Mouse (Mus musculus): ENCODE results near the gene Sh3bp2. TPM values are rescaled to one million over a fixed set of nuclear protein-coding genes. Genes with fewer than 3 reads are reported as not detected.

Sh3bp2 gene
- total and polyA plus RNA-seq, 2 experiments from 2014 or later = 21.8 to 43.7 TPM

GRCm38 (mm10) chr5:34514218-34514566, 11.4 kb upstream of the Sh3bp2 start:
- Histone ChIP-seq H3K4me3 (ENCODE audit: low read depth, low read length) (peak overlapping the region; percentile 60), H3K27me3 (ENCODE audit: insufficient read depth, low read length) (no peaks in the 10 kb centered on the region), H3K36me3 (ENCODE audit: insufficient read depth) (no peaks in the 10 kb centered on the region), H3K4me2 (ENCODE audit: low read depth) (peak overlapping the region; percentile 96), H3K27ac (ENCODE audit: low read depth, low read length) (no peak overlapping the region), H3K9me3 (ENCODE audit: low read length) (no peaks in the 10 kb centered on the region), H3K9ac (peak overlapping the region; percentile 68; the same call in 1 of the 2 replicates), H3K4me1 (ENCODE audit: insufficient read depth) (no peaks in the 10 kb centered on the region)
- WGBS = 23% methylated on average over 7 of the region's 7 CpGs
- TF ChIP-seq CTCF (IDR thresholded peaks at IDR 0.05; ENCODE audit: low read depth) = no peak
- DNase-seq = no peak
- ATAC-seq = no peak

DNA sequence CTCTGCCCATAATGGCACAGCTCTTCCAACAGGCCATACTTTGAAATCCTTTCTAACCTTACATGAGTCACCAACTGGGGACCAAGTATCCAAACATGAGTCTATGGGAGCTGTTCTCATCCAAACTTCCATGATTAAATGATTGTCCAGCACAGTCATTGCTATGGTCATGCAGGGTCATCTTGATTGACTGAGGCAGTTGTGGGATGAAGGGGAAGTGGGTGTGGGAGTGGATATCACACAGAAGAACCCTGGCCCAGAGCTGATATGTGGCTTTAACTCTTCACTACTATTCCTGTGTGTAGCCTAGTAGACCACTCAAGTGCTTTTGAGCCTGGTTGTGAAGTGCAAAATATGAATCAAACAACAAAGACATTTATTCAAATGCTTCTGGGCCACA, 10.5 kb upstream of the Sh3bp2 start:
- no peaks in the 10 kb centered on the region for H3K36me3 ChIP-seq (ENCODE audit: insufficient read depth)
- H3K4me3 ChIP-seq (ENCODE audit: low read depth, low read length) = no peak overlapping the region
- no peaks in the 10 kb centered on the region for H3K9me3 ChIP-seq (ENCODE audit: low read length)
- no peak overlapping the region for H3K4me2 ChIP-seq (ENCODE audit: low read depth)
- no peak for TF ChIP-seq CTCF (IDR thresholded peaks at IDR 0.05; ENCODE audit: low read depth)
- H3K9ac ChIP-seq = no peak overlapping the region
- H3K27me3 ChIP-seq (ENCODE audit: insufficient read depth, low read length) = no peaks in the 10 kb centered on the region
- no peak overlapping the region for H3K27ac ChIP-seq (ENCODE audit: low read depth, low read length)
- H3K4me1 ChIP-seq (ENCODE audit: insufficient read depth) = no peaks in the 10 kb centered on the region
- ATAC-seq (no peak), DNase-seq (no peak)

DNA sequence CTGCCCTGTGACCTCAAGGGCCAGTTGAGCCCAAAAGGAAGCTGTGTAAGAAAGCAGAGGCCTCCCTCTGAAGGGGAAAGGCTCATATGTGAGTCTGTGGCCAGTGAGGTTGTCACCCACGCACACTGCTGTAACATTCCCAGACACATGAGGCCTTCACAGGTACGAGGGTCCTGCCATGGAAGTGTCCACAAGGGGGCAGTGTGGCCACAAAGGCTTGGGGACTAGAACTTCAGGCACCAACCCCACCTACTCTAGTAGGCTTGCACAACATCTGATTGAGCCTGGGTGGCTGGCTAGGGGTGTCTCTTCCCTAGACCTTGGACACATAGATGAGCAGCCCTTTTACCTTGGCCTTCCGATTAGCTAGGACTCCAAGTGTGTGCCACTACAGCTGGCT, 7.7 kb upstream of the Sh3bp2 start:
- Histone ChIP-seq H3K27ac (ENCODE audit: low read depth, low read length) (no peak overlapping the region), H3K4me3 (ENCODE audit: low read depth, low read length) (no peak overlapping the region), H3K4me1 (ENCODE audit: insufficient read depth) (no peaks in the 10 kb centered on the region), H3K27me3 (ENCODE audit: insufficient read depth, low read length) (no peaks in the 10 kb centered on the region), H3K36me3 (ENCODE audit: insufficient read depth) (no peaks in the 10 kb centered on the region), H3K9me3 (ENCODE audit: low read length) (no peaks in the 10 kb centered on the region), H3K4me2 (ENCODE audit: low read depth) (no peak overlapping the region), H3K9ac (no peak overlapping the region)
- WGBS = 21% methylated on average over 3 of the region's 3 CpGs
- peak; percentile 49 for DNase-seq
- ATAC-seq = no peak
- TF ChIP-seq CTCF (IDR thresholded peaks at IDR 0.05; ENCODE audit: low read depth) = peak; percentile 70

DNA sequence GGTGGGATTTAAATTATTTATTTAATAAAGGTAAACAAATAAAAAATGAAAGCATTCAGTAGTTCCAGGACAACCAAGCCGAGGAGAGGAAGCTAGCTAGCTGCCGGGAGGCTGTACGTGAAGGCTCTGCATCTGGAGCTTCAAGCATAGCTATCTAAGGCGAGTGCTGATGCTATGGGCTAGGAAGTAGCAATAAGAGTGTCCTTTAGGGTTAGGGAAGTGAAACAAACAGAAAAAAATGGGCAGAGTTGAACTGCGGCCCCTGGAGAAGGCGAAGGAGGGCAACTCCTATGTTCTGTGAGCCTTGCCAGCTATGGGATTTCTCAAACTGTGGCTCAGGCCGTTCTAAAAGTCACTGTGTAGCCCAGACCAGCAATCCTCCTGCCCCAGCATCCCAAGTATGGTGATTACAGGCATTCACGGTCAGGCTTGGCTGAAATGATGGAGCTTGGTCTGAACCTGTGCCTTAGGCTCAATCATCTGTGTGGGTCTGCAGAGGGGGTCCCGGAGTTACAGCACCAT, 6.2 kb upstream of the Sh3bp2 start:
- ATAC-seq (no peak), DNase-seq (no peak)
- Histone ChIP-seq H3K4me3 (ENCODE audit: low read depth, low read length) (no peak overlapping the region), H3K4me1 (ENCODE audit: insufficient read depth) (no peaks in the 10 kb centered on the region), H3K27me3 (ENCODE audit: insufficient read depth, low read length) (no peaks in the 10 kb centered on the region), H3K9me3 (ENCODE audit: low read length) (no peaks in the 10 kb centered on the region), H3K27ac (ENCODE audit: low read depth, low read length) (no peak overlapping the region), H3K9ac (no peak overlapping the region), H3K36me3 (ENCODE audit: insufficient read depth) (no peaks in the 10 kb centered on the region), H3K4me2 (ENCODE audit: low read depth) (no peak overlapping the region)
- WGBS = 85% methylated on average over 9 of the region's 9 CpGs
- no peak for TF ChIP-seq CTCF (IDR thresholded peaks at IDR 0.05; ENCODE audit: low read depth)

- no peak for TF ChIP-seq CTCF (IDR thresholded peaks at IDR 0.05; ENCODE audit: low read depth)
- Histone ChIP-seq H3K27me3 (ENCODE audit: insufficient read depth, low read length) (no peaks in the 10 kb centered on the region), H3K27ac (ENCODE audit: low read depth, low read length) (no peak overlapping the region), H3K9ac (no peak overlapping the region), H3K4me2 (ENCODE audit: low read depth) (no peak overlapping the region), H3K4me1 (ENCODE audit: insufficient read depth) (no peaks in the 10 kb centered on the region), H3K4me3 (ENCODE audit: low read depth, low read length) (no peak overlapping the region), H3K36me3 (ENCODE audit: insufficient read depth) (no peaks in the 10 kb centered on the region), H3K9me3 (ENCODE audit: low read length) (no peaks in the 10 kb centered on the region)
- ATAC-seq = no peak
- WGBS = 68% methylated on average over 11 of the region's 11 CpGs
- DNase-seq = no peak
Observed at GRCm38 (mm10) chr5:34520458-34521209, 5.0 kb upstream of the Sh3bp2 start.

- WGBS = 88% methylated on average over 3 of the region's 3 CpGs
- no peaks in the 10 kb centered on the region for H3K36me3 ChIP-seq (ENCODE audit: insufficient read depth)
- H3K4me3 ChIP-seq (ENCODE audit: low read depth, low read length) = no peak overlapping the region
- H3K27ac ChIP-seq (ENCODE audit: low read depth, low read length) = no peak overlapping the region
- H3K27me3 ChIP-seq (ENCODE audit: insufficient read depth, low read length) = no peaks in the 10 kb centered on the region
- TF ChIP-seq CTCF (IDR thresholded peaks at IDR 0.05; ENCODE audit: low read depth) = no peak
- no peak for ATAC-seq
- H3K4me1 ChIP-seq (ENCODE audit: insufficient read depth) = no peaks in the 10 kb centered on the region
- no peak overlapping the region for H3K9ac ChIP-seq
- H3K9me3 ChIP-seq (ENCODE audit: low read length) = no peaks in the 10 kb centered on the region
- DNase-seq = no peak
- no peak overlapping the region for H3K4me2 ChIP-seq (ENCODE audit: low read depth)
Observed at GRCm38 (mm10) chr5:34521337-34521736, 4.3 kb upstream of the Sh3bp2 start.

- ATAC-seq (no peak), DNase-seq (no peak)
- Histone ChIP-seq H3K4me2 (ENCODE audit: low read depth) (no peak overlapping the region), H3K9ac (no peak overlapping the region), H3K9me3 (ENCODE audit: low read length) (no peaks in the 10 kb centered on the region), H3K4me3 (ENCODE audit: low read depth, low read length) (no peak overlapping the region), H3K4me1 (ENCODE audit: insufficient read depth) (no peaks in the 10 kb centered on the region), H3K36me3 (ENCODE audit: insufficient read depth) (no peaks in the 10 kb centered on the region), H3K27me3 (ENCODE audit: insufficient read depth, low read length) (no peaks in the 10 kb centered on the region), H3K27ac (ENCODE audit: low read depth, low read length) (no peak overlapping the region)
- TF ChIP-seq CTCF (IDR thresholded peaks at IDR 0.05; ENCODE audit: low read depth) = no peak
- WGBS = 52% methylated on average over 4 of the region's 4 CpGs
Observed at GRCm38 (mm10) chr5:34523958-34524485, 1.6 kb upstream of the Sh3bp2 start.
